Mouse (Mus musculus) testis, adult 2 months (tissue): ENCODE results near the gene Etfbkmt. TPM values are rescaled to one million over a fixed set of nuclear protein-coding genes. Genes with fewer than 3 reads are reported as not detected.
"Not testable (repeated sequence)": the region's sequence is repeated elsewhere in the genome, so short reads cannot be mapped to it uniquely, and the experiment has no call there.

Source experiments
- H3K27ac ChIP-seq: fragments of 200-500 bp; 2 replicates; pipeline ENCODE4 v1.5.1; 2012; ENCODE audit warnings: low read depth, low read length; ENCODE audit not compliant: control insufficient read depth, insufficient read depth
- H3K27me3 ChIP-seq: fragments of 200-500 bp; 2 replicates; pipeline ENCODE4 v1.6.1; 2012; ENCODE audit warnings: mild to moderate bottlenecking, low read length, moderate library complexity; ENCODE audit not compliant: control insufficient read depth, insufficient read depth
- H3K36me3 ChIP-seq: fragments of 200-500 bp; 2 replicates; pipeline ENCODE4 v1.6.1; 2012; ENCODE audit warnings: mild to moderate bottlenecking, low read length; ENCODE audit not compliant: control insufficient read depth, insufficient read depth
- H3K4me1 ChIP-seq: fragments of 200-500 bp; 2 replicates; pipeline ENCODE4 v1.6.1; 2012; ENCODE audit warnings: low read length; ENCODE audit not compliant: control insufficient read depth, insufficient read depth
- H3K4me3 ChIP-seq: fragments of 200-500 bp; 2 replicates; pipeline ENCODE4 v1.5.1; 2012; ENCODE audit warnings: low read depth, mild to moderate bottlenecking, low read length, moderate library complexity, mixed read lengths; ENCODE audit not compliant: control insufficient read depth
- CTCF ChIP-seq: fragments of 200-500 bp; IDR thresholded peaks from 2 replicates; pipeline ENCODE4 v1.5.1; 2012; ENCODE audit warnings: low read depth, mild to moderate bottlenecking, inconsistent platforms, low read length, moderate library complexity; ENCODE audit not compliant: control insufficient read depth, insufficient read depth, insufficient replicate concordance
- POLR2A ChIP-seq: fragments of 200-500 bp; IDR thresholded peaks from 2 replicates; pipeline ENCODE4 v1.6.1; 2012; ENCODE audit warnings: low read depth, mild to moderate bottlenecking, inconsistent platforms, low read length, moderate library complexity; ENCODE audit not compliant: control insufficient read depth
- polyA plus RNA-seq: library from polyadenylated mRNA; depleted of rRNA; stranded (reverse); fragments of >200 nt; gene quantifications from 2 replicates; pipeline ENCODE4 v1.2.3, GENCODE M21; 2012

Etfbkmt gene
- polyA plus RNA-seq, 1 experiment: 17.5 TPM

DNA sequence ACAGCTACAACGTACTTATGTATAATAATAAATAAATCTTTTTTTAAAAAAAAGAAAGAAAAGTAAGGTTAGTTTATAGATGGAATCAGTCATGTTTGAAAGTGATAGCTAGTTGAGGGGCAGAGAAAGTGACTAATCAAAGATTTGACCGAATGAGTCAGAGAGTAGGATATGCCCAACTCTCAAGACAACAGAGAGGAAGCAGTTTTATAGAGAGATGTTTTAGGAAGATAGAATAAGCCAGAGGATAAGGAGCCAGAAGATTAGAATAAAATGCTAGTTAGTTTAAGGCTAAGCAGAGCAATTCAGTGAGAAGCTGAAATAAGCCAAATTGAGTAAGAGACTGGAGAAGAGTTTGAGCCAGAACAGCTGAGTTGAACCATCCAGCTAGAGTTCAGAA lies 12.5 kb downstream of the Etfbkmt start:
- no peak overlapping the region for H3K27ac ChIP-seq
- no peaks in the 10 kb centered on the region for H3K4me1 ChIP-seq
- no peaks in the 10 kb centered on the region for H3K27me3 ChIP-seq
- H3K36me3 ChIP-seq: no peaks in the 10 kb centered on the region; the same call in 1 of the 2 replicates
- no peak overlapping the region for H3K4me3 ChIP-seq
- no peak for TF ChIP-seq CTCF
- no peak for TF ChIP-seq POLR2A

DNA sequence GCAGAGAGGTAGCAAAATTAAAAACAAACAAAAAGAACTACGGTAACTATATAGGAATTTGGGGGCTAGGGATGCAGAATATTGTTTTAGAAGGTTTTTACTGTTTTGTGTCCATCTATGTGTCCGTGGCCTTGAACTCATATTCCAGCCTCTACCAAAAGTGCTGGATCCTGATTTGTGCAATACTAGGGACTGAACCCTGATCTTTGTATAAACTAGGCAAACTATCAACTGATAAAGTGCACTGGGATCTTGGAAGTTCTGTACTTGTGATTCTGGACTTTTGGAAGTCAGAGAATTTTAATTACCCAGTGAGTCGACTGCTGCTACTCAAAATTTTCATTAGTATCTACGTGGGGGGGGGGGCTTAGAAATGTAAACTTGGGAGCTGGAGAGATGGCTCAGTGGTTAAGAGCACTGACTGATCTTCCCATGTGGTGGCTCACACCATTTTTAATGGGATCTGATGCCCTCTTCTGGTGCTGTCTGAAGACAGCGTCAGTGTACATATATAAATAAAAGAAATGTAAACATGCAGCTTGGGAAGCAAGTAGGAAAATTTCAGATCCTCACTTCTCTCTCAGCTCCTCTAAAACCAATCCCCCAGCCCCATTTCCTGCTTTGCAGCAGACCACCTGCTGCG lies 13.9 kb downstream of the Etfbkmt start:
- Histone ChIP-seq H3K4me3 (no peak overlapping the region), H3K27me3 (no peaks in the 10 kb centered on the region), H3K36me3 (no peaks in the 10 kb centered on the region; the same call in 1 of the 2 replicates), H3K27ac (no peak overlapping the region), H3K4me1 (no peaks in the 10 kb centered on the region)
- TF ChIP-seq CTCF: no peak
- TF ChIP-seq POLR2A: no peak

DNA sequence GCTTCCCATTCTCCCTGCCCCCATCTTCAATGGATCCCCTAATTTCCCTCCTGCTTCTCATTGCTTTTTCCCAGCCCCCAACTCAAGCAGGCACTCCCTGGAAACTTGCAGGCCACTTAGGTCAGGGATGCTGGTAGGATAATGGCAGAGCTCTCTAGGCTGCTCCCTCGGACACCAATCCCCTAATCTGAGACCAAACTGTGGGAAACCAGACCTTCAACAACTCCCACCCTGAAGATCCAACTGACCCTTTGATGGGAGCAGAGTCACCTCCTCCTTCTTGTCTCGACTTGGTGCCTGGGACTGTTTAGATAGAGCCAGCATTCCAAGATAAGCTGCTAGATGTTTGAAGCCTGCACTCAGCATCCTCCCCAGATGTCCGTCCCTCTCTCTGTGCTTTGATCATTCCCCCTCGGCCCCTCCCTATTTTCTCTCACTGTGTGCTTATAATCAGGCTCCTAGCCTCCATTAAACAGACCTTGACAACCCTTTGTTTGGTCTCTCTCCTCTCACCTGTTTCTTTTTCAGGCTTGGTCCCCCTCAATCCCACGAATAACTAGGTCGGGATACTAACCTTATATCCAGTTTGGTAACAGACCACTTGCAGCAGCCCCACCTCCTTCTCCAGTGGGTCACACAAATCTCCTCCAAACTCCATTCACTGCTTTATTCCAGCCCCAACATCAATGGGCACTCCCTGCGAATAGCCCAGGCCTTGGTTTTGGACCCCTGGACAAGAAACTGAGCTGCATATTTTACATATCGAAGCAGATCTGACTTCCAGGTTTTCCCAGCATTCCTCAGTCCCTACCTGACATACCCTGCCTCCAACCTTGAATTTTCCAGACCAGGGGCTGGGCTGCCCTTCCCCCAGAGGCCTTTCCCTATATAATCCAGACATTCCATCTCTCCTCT lies 14.7 kb downstream of the Etfbkmt start:
- no peak overlapping the region for H3K4me3 ChIP-seq
- TF ChIP-seq POLR2A (no peak), CTCF (no peak)
- no peak overlapping the region for H3K27ac ChIP-seq
- no peaks in the 10 kb centered on the region for H3K4me1 ChIP-seq
- H3K27me3 ChIP-seq: no peaks in the 10 kb centered on the region
- no peaks in the 10 kb centered on the region; the same call in 1 of the 2 replicates for H3K36me3 ChIP-seq

DNA sequence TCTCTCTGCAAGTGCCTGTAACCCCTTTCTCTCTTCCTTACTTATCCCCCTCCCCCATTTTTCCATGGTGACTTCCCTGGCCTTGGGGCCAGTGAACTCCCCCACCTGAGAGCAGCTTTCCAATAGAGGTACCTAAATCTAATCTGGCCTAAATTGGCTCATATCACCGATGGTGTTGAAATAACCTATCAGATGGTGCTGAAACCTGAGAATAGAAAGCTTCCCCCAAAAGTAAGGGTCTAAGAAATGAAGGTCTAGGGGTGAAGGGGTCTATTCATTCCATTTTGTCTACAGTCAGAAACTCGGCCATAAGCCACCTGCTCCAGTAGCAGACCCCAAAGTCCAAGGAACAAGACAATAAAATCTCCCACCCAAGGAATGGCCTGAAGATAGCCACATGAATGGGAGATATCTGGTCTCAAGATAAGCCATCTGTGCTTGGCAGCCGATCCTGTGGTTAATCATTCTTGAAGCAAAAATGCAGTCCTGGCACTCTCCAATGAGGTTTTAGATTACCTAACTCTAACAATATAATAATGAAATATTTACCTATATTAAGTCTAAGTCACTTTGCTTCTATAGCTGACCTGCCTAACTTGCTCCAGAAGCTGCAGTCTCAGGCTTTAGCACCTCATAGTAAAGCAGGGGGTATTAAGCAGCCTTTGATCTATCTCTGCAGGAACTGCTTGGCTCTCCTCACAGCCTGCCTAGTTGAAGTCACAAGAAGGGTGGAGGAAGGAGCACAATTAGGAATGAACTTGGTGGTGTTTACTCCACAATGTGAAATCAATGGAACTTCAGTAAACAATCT lies 15.6 kb downstream of the Etfbkmt start:
- Histone ChIP-seq H3K27me3 (no peaks in the 10 kb centered on the region), H3K4me3 (no peak overlapping the region), H3K27ac (no peak overlapping the region), H3K36me3 (no peaks in the 10 kb centered on the region; the same call in 1 of the 2 replicates), H3K4me1 (no peaks in the 10 kb centered on the region)
- TF ChIP-seq POLR2A (no peak), CTCF (no peak)

DNA sequence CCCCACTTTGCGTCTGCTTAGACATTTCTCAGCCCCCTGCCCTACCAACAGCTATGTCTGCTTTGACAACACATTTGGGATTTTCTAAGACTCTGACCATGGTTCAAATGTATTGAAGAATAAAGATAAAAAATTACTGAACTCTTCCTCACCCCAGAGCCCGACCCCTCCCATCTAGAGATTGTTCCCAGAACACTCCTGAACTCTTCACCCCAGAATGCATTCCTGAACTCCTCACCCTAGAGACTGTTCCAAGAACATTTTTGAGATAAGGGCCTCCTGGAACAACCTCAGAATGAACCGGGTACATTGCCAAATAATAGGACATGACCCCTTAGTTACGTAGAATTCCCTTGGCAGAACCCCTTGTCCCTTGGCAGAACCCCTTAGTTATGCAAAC lies 27.4 kb downstream of the Etfbkmt start:
- not testable (repeated sequence) for H3K27ac ChIP-seq, H3K4me3 ChIP-seq, H3K36me3 ChIP-seq, H3K4me1 ChIP-seq, H3K27me3 ChIP-seq

DNA sequence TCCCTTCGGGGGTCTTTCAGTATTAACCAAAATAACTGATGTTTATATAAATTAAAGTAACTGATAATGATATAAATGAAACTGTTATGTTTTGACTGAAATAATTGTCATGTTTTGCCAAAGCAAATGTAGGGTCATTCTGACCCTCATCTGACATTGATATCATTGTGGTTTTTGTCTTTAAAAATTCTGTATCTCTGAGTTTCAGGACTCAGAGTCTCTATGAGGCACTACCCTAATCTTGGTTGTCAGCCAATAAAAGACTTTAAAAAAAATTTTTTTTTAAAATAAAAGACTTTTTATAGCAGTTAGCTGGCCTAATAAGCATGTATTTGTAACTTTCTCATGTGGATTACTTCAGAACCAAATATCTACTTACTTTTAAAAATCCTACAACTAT lies 28.0 kb downstream of the Etfbkmt start:
- no peak overlapping the region for H3K4me3 ChIP-seq
- H3K36me3 ChIP-seq: no peaks in the 10 kb centered on the region; the same call in 1 of the 2 replicates
- no peaks in the 10 kb centered on the region for H3K27me3 ChIP-seq
- TF ChIP-seq CTCF (no peak), POLR2A (no peak)
- no peak overlapping the region for H3K27ac ChIP-seq
- H3K4me1 ChIP-seq: no peaks in the 10 kb centered on the region

DNA sequence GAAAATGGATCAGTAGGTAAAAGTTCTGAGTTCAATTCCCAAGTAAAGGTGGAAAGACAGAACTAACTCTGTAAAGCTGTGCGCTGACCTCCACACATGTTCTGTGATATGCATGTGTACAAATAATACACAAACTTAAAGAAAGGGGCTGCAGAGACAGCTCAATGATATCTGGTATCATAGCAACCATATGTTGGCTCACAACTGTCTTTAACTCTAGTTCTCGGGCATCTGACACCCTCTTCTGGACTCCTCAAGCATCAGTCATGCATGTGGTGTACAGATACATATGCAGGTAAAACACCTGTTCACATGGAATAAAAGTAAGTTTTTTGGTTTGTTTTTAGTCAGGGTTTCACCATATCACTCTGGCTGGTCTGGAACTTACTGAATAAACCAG lies 28.8 kb downstream of the Etfbkmt start:
- Histone ChIP-seq H3K27ac (no peak overlapping the region), H3K36me3 (no peaks in the 10 kb centered on the region; the same call in 1 of the 2 replicates), H3K27me3 (no peaks in the 10 kb centered on the region), H3K4me3 (no peak overlapping the region), H3K4me1 (no peaks in the 10 kb centered on the region)
- TF ChIP-seq POLR2A (no peak), CTCF (no peak)

DNA sequence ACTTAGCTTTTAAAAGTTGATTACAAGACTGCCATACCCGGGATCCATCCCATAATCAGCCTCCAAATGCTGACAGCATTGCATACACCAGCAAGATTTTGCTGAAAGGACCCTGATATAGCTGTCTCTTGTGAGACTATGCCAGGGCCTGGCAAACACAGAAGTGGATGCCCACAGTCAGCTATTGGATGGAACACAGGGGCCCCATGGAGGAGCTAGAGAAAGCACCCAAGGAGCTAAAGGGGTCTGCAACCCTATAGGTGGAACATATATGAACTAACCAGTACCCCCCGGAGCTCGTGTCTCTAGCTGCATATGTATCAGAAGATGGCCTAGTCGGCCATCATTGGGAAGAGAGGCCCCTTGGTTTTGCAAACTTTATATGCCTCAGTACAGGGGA lies 30.3 kb downstream of the Etfbkmt start:
- H3K4me3 ChIP-seq, H3K27me3 ChIP-seq, H3K4me1 ChIP-seq, H3K36me3 ChIP-seq, H3K27ac ChIP-seq: not testable (repeated sequence)
